Mouse (Mus musculus): ENCODE measurements at regions not wholly inside any gene's neighbourhood (a gene's known extent, or its start where the extent isn't known, plus 50 kb on each side); places are given as distances from the start of the nearest gene placed in this dataset.

DNA sequence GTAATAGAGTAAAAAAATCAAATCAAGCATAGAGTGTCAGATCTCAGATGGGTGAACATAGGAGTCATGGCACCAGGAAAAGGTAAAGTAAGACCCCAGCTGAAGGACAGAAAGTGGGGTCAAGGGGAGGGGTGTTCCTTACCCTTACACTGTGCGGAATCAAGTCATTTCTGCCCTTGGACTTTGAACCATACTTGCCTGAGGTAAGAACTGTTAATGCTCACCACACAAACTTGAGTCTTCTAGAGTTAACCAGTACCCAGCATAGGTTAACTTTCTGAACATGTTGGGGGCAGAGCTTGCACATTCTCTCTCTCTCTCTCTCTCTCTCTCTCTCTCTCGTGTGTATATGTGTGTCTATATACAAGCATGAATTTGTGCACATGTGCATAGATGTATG is 83.7 kb upstream of the Dapk1 start:
- no peak overlapping the region for H3K9ac ChIP-seq (ENCODE audit: low read length)
- H3K36me3 ChIP-seq (ENCODE audit: control insufficient read depth, insufficient read depth, low read length) = no peaks in the 10 kb centered on the region
- no peaks in the 10 kb centered on the region for H3K4me1 ChIP-seq (ENCODE audit: control insufficient read depth, insufficient read depth, low read length)
- H3K27ac ChIP-seq (replicated peaks; ENCODE audit: low read depth, low read length) = no peak overlapping the region
- H3K4me2 ChIP-seq (ENCODE audit: low read depth, severe bottlenecking) = no peak overlapping the region
- no peaks in the 10 kb centered on the region for H3K27me3 ChIP-seq (ENCODE audit: control insufficient read depth, insufficient read depth, low read length)
- H3K9me3 ChIP-seq (ENCODE audit: control insufficient read depth, low read length) = no peaks in the 10 kb centered on the region
- WGBS = 94% methylated on average over 2 of the region's 2 CpGs
- ATAC-seq (ENCODE audit: insufficient number of reproducible peaks, low FRiP score, low TSS enrichment, low read depth) (no peak), DNase-seq (ENCODE audit: low spot score) (no peak)
- H3K4me3 ChIP-seq (ENCODE audit: low read depth, low read length) = no peak overlapping the region

- H3K9ac ChIP-seq (ENCODE audit: low read length) = no peak overlapping the region
- no peak overlapping the region for H3K4me3 ChIP-seq (ENCODE audit: low read depth, low read length)
- H3K4me2 ChIP-seq (ENCODE audit: low read depth, severe bottlenecking) = no peak overlapping the region
- H3K27ac ChIP-seq (replicated peaks; ENCODE audit: low read depth, low read length) = no peak overlapping the region
- no peaks in the 10 kb centered on the region for H3K4me1 ChIP-seq (ENCODE audit: control insufficient read depth, insufficient read depth, low read length)
- H3K27me3 ChIP-seq (ENCODE audit: control insufficient read depth, insufficient read depth, low read length) = no peaks in the 10 kb centered on the region
- ATAC-seq (ENCODE audit: insufficient number of reproducible peaks, low FRiP score, low TSS enrichment, low read depth) = no peak
- H3K36me3 ChIP-seq (ENCODE audit: control insufficient read depth, insufficient read depth, low read length) = no peaks in the 10 kb centered on the region
- no peak for DNase-seq (ENCODE audit: low spot score)
- H3K9me3 ChIP-seq (ENCODE audit: control insufficient read depth, low read length) = no peaks in the 10 kb centered on the region
- 67% methylated on average over 4 of the region's 4 CpGs for WGBS
Measured at GRCm38 (mm10) chr13:60519708-60520107, 82.0 kb upstream of the Dapk1 start.

GRCm38 (mm10) chr13:60522719-60523450 is 78.9 kb upstream of the Dapk1 start:
- H3K4me1 ChIP-seq (ENCODE audit: control insufficient read depth, insufficient read depth, low read length) = no peaks in the 10 kb centered on the region
- H3K27ac ChIP-seq (replicated peaks; ENCODE audit: low read depth, low read length) = no peak overlapping the region
- no peak overlapping the region for H3K4me2 ChIP-seq (ENCODE audit: low read depth, severe bottlenecking)
- no peak overlapping the region for H3K9ac ChIP-seq (ENCODE audit: low read length)
- no peaks in the 10 kb centered on the region for H3K9me3 ChIP-seq (ENCODE audit: control insufficient read depth, low read length)
- H3K4me3 ChIP-seq (ENCODE audit: low read depth, low read length) = no peak overlapping the region
- no peaks in the 10 kb centered on the region for H3K27me3 ChIP-seq (ENCODE audit: control insufficient read depth, insufficient read depth, low read length)
- ATAC-seq (ENCODE audit: insufficient number of reproducible peaks, low FRiP score, low TSS enrichment, low read depth) (no peak), DNase-seq (ENCODE audit: low spot score) (no peak)
- WGBS = 78% methylated on average over 8 of the region's 8 CpGs
- no peaks in the 10 kb centered on the region for H3K36me3 ChIP-seq (ENCODE audit: control insufficient read depth, insufficient read depth, low read length)

- H3K4me2 ChIP-seq (ENCODE audit: low read depth, severe bottlenecking) = no peak overlapping the region
- H3K36me3 ChIP-seq (ENCODE audit: control insufficient read depth, insufficient read depth, low read length) = no peaks in the 10 kb centered on the region
- no peaks in the 10 kb centered on the region for H3K27me3 ChIP-seq (ENCODE audit: control insufficient read depth, insufficient read depth, low read length)
- no peak overlapping the region for H3K27ac ChIP-seq (replicated peaks; ENCODE audit: low read depth, low read length)
- H3K9ac ChIP-seq (ENCODE audit: low read length) = no peak overlapping the region
- no peaks in the 10 kb centered on the region for H3K9me3 ChIP-seq (ENCODE audit: control insufficient read depth, low read length)
- H3K4me1 ChIP-seq (ENCODE audit: control insufficient read depth, insufficient read depth, low read length) = no peaks in the 10 kb centered on the region
- no peak for DNase-seq (ENCODE audit: low spot score)
- 70% methylated on average over 2 of the region's 2 CpGs for WGBS
- H3K4me3 ChIP-seq (ENCODE audit: low read depth, low read length) = no peak overlapping the region
- no peak for ATAC-seq (ENCODE audit: insufficient number of reproducible peaks, low FRiP score, low TSS enrichment, low read depth)
Measured at GRCm38 (mm10) chr13:60527806-60528205, 73.9 kb upstream of the Dapk1 start.

GRCm38 (mm10) chr13:60528819-60529218 is 72.9 kb upstream of the Dapk1 start:
- no peaks in the 10 kb centered on the region for H3K27me3 ChIP-seq (ENCODE audit: control insufficient read depth, insufficient read depth, low read length)
- no peak overlapping the region for H3K4me3 ChIP-seq (ENCODE audit: low read depth, low read length)
- no peak overlapping the region for H3K4me2 ChIP-seq (ENCODE audit: low read depth, severe bottlenecking)
- no peaks in the 10 kb centered on the region for H3K9me3 ChIP-seq (ENCODE audit: control insufficient read depth, low read length)
- H3K9ac ChIP-seq (ENCODE audit: low read length) = no peak overlapping the region
- DNase-seq (ENCODE audit: low spot score) (no peak), ATAC-seq (ENCODE audit: insufficient number of reproducible peaks, low FRiP score, low TSS enrichment, low read depth) (no peak)
- no peaks in the 10 kb centered on the region for H3K36me3 ChIP-seq (ENCODE audit: control insufficient read depth, insufficient read depth, low read length)
- H3K4me1 ChIP-seq (ENCODE audit: control insufficient read depth, insufficient read depth, low read length) = no peaks in the 10 kb centered on the region
- WGBS = 41% methylated on average over 1 of the region's 1 CpGs
- H3K27ac ChIP-seq (replicated peaks; ENCODE audit: low read depth, low read length) = no peak overlapping the region

DNA sequence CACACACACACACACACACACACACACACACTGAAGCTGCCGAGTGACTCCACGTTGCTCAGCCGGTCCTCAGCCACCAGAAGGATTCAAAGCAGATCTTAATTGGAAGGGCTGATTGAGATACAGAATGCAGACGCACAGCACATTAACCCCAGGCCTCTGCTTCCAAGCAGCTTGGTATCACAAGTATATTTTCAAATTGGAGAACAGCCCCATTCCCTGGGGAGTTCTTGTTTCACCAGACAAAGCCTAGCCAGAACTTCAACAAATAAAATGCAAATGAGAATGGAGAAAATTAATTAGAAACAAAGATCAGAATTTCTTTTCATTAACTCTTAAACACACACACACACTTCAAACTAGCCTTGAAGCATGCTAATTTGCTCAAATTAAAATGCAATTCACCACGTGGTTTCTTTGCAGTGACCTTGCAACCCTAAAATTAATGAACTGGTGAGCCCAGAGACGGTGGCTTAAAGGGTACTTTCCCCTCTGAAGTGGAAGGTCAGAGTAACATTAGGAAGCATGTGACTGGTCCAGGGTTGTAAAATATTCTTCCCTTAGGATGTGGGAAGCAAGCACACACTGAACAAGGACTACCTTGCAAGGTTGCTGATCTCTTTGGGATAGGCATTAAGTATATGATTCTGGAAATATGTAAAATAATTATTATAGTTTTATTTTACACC is 72.2 kb upstream of the Dapk1 start:
- WGBS = 9% methylated on average over 6 of the region's 6 CpGs
- DNase-seq (ENCODE audit: low spot score) = no peak
- no peak for ATAC-seq (ENCODE audit: insufficient number of reproducible peaks, low FRiP score, low TSS enrichment, low read depth)
- Histone ChIP-seq H3K4me1 (ENCODE audit: control insufficient read depth, insufficient read depth, low read length) (no peaks in the 10 kb centered on the region), H3K36me3 (ENCODE audit: control insufficient read depth, insufficient read depth, low read length) (no peaks in the 10 kb centered on the region), H3K27ac (replicated peaks; ENCODE audit: low read depth, low read length) (no peak overlapping the region), H3K27me3 (ENCODE audit: control insufficient read depth, insufficient read depth, low read length) (no peaks in the 10 kb centered on the region), H3K4me3 (ENCODE audit: low read depth, low read length) (no peak overlapping the region), H3K9me3 (ENCODE audit: control insufficient read depth, low read length) (no peaks in the 10 kb centered on the region), H3K4me2 (ENCODE audit: low read depth, severe bottlenecking) (no peak overlapping the region), H3K9ac (ENCODE audit: low read length) (no peak overlapping the region)

DNA sequence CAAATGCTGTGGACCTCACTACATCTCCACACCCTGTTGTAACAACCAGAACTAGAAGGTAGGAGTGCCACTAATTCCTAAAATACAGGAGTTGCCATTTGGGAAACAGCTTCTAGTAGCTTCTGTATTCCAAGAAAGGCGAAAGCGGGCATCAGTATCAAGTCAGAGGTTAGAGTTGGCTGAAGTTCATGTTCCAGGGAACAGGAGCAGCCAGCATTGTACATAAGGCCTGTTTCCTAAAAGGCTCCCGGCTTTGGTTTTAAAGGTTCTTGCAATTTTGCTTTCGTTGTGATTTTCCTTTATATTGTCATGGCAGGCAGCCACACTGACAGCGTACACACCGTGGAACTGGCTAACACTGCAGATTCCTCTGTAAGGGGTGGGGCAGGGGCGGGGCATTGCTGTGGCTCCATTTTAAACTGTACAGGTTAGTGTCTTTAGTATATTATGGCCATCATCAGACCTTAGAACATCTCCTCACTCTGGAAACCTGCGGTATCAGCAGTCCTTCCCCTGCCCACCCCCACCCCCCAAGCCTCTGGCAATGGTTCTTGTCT is 67.8 kb upstream of the Dapk1 start:
- H3K4me3 ChIP-seq (ENCODE audit: low read depth, low read length) = no peak overlapping the region
- H3K9me3 ChIP-seq (ENCODE audit: control insufficient read depth, low read length) = no peaks in the 10 kb centered on the region
- H3K27ac ChIP-seq (replicated peaks; ENCODE audit: low read depth, low read length) = no peak overlapping the region
- H3K4me1 ChIP-seq (ENCODE audit: control insufficient read depth, insufficient read depth, low read length) = no peaks in the 10 kb centered on the region
- no peak overlapping the region for H3K4me2 ChIP-seq (ENCODE audit: low read depth, severe bottlenecking)
- no peak overlapping the region for H3K9ac ChIP-seq (ENCODE audit: low read length)
- H3K27me3 ChIP-seq (ENCODE audit: control insufficient read depth, insufficient read depth, low read length) = no peaks in the 10 kb centered on the region
- ATAC-seq (ENCODE audit: insufficient number of reproducible peaks, low FRiP score, low TSS enrichment, low read depth) = no peak
- no peak for DNase-seq (ENCODE audit: low spot score)
- H3K36me3 ChIP-seq (ENCODE audit: control insufficient read depth, insufficient read depth, low read length) = no peaks in the 10 kb centered on the region
- 84% methylated on average over 8 of the region's 8 CpGs for WGBS

DNA sequence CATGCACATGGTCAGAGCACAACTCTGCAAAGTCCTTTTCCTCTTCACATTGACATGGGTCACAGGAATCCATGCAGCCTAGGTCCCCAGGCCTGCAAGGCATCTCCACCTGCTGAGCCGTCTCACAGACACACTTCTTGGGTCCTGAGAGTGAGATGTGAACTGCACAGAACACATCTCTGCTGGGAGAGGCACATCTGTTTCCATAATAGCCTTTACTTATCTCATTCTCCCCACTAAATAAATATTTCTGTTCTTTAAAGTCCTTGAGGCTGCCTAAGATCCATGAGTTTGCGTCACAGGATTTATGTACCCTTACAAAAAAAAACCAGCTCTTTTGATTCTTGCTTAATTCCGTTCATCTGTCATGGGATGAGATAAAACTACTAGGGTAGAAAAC is 67.2 kb upstream of the Dapk1 start:
- ATAC-seq (ENCODE audit: insufficient number of reproducible peaks, low FRiP score, low TSS enrichment, low read depth) = no peak
- H3K27ac ChIP-seq (replicated peaks; ENCODE audit: low read depth, low read length) = no peak overlapping the region
- no peak for DNase-seq (ENCODE audit: low spot score)
- no peaks in the 10 kb centered on the region for H3K4me1 ChIP-seq (ENCODE audit: control insufficient read depth, insufficient read depth, low read length)
- WGBS = 63% methylated on average over 3 of the region's 3 CpGs
- H3K36me3 ChIP-seq (ENCODE audit: control insufficient read depth, insufficient read depth, low read length) = no peaks in the 10 kb centered on the region
- H3K9ac ChIP-seq (ENCODE audit: low read length) = no peak overlapping the region
- no peak overlapping the region for H3K4me2 ChIP-seq (ENCODE audit: low read depth, severe bottlenecking)
- H3K4me3 ChIP-seq (ENCODE audit: low read depth, low read length) = no peak overlapping the region
- no peaks in the 10 kb centered on the region for H3K9me3 ChIP-seq (ENCODE audit: control insufficient read depth, low read length)
- H3K27me3 ChIP-seq (ENCODE audit: control insufficient read depth, insufficient read depth, low read length) = no peaks in the 10 kb centered on the region

Data from limb, embryonic 11.5 days (tissue).